Mouse (Mus musculus) midbrain, embryonic 10.5 days (tissue): ENCODE results near the gene F5. TPM values are rescaled to one million over a fixed set of nuclear protein-coding genes. Genes with fewer than 3 reads are reported as not detected.
"Not testable (repeated sequence)": the region's sequence is repeated elsewhere in the genome, so short reads cannot be mapped to it uniquely, and the experiment has no call there.

Experiments used
- DNase-seq: peaks from one replicate; pipeline ENCODE4 v3.0.0-alpha.2; 2017; ENCODE audit warnings: low spot score
- H3K27ac ChIP-seq: fragments of 300-500 bp; sonication (generic); replicated peaks from 2 replicates; pipeline ENCODE4 v1.5.1; 2016; ENCODE audit warnings: mild to moderate bottlenecking
- H3K27me3 ChIP-seq: fragments of 300-500 bp; sonication (generic); 2 replicates; pipeline ENCODE4 v1.6.1; 2016; ENCODE audit warnings: low read depth, mild to moderate bottlenecking; ENCODE audit not compliant: poor library complexity, severe bottlenecking
- H3K36me3 ChIP-seq: fragments of 300-500 bp; sonication (generic); 2 replicates; pipeline ENCODE4 v1.6.1; 2016; ENCODE audit warnings: mild to moderate bottlenecking, moderate library complexity
- H3K4me1 ChIP-seq: fragments of 300-500 bp; sonication (generic); 2 replicates; pipeline ENCODE4 v1.6.1; 2016
- H3K4me3 ChIP-seq: fragments of 300-500 bp; sonication (generic); 2 replicates; pipeline ENCODE4 v1.5.1; 2016; ENCODE audit warnings: mild to moderate bottlenecking, moderate library complexity
- H3K9me3 ChIP-seq: fragments of 300-500 bp; sonication (generic); replicated peaks from 2 replicates; pipeline ENCODE4 v1.6.1; 2016; ENCODE audit warnings: mild to moderate bottlenecking
- WGBS: fragments of 180-500 bp; shearing (Covaris S2); methylation state at CpG from one replicate; pipeline ENCODE4 v1.1.7; 2016; 5-methylcytosine and 5-hydroxymethylcytosine counted together
- polyA plus RNA-seq: library from polyadenylated mRNA; unstranded; fragments of >200 nt; fragmentation: Nextera tagmentation; extraction: Ambion mirVana; gene quantifications from 2 replicates; pipeline ENCODE4 v1.2.1, GENCODE M21; 2016

Gene F5
- polyA plus RNA-seq, 1 experiment from 2014 or later: 0.52 TPM

- H3K27ac ChIP-seq: no peak overlapping the region
- no peaks in the 10 kb centered on the region for H3K27me3 ChIP-seq
- H3K36me3 ChIP-seq: no peaks in the 10 kb centered on the region
- H3K4me3 ChIP-seq: no peak overlapping the region
- no peak for DNase-seq
- WGBS: 88% methylated on average over 3 of the region's 3 CpGs
- no peaks in the 10 kb centered on the region for H3K9me3 ChIP-seq
- H3K4me1 ChIP-seq: peaks cover 13% of the 10 kb centered on the region
Observed at GRCm38 (mm10) chr1:164215097-164215496, 63.5 kb downstream of the F5 start.

GRCm38 (mm10) chr1:164215540-164215939 is 63.9 kb downstream of the F5 start:
- Histone ChIP-seq H3K9me3 (no peaks in the 10 kb centered on the region), H3K27ac (no peak overlapping the region), H3K4me3 (no peak overlapping the region), H3K36me3 (no peaks in the 10 kb centered on the region), H3K4me1 (peaks cover 13% of the 10 kb centered on the region), H3K27me3 (no peaks in the 10 kb centered on the region)
- no peak for DNase-seq
- WGBS: 82% methylated on average over 6 of the region's 6 CpGs

- H3K9me3 ChIP-seq: no peaks in the 10 kb centered on the region
- H3K4me3 ChIP-seq: no peak overlapping the region
- no peak overlapping the region for H3K27ac ChIP-seq
- no peaks in the 10 kb centered on the region for H3K36me3 ChIP-seq
- no peak for DNase-seq
- WGBS: 45% methylated on average over 15 of the region's 15 CpGs
- H3K4me1 ChIP-seq: peaks cover 13% of the 10 kb centered on the region
- H3K27me3 ChIP-seq: peaks cover 7% of the 10 kb centered on the region
Observed at GRCm38 (mm10) chr1:164217791-164218685, 66.4 kb downstream of the F5 start.

- Histone ChIP-seq H3K27me3 (peaks cover 12% of the 10 kb centered on the region), H3K4me3 (no peak overlapping the region), H3K4me1 (peaks cover 13% of the 10 kb centered on the region), H3K9me3 (no peaks in the 10 kb centered on the region), H3K27ac (no peak overlapping the region), H3K36me3 (no peaks in the 10 kb centered on the region)
- no peak for DNase-seq
- 88% methylated on average over 4 of the region's 4 CpGs for WGBS
Observed at GRCm38 (mm10) chr1:164220261-164220660, 68.6 kb downstream of the F5 start.

GRCm38 (mm10) chr1:164223089-164223488 is 71.5 kb downstream of the F5 start:
- Histone ChIP-seq H3K27ac (no peak overlapping the region), H3K4me3 (no peak overlapping the region), H3K4me1 (peaks cover 4% of the 10 kb centered on the region), H3K27me3 (peaks cover 12% of the 10 kb centered on the region), H3K9me3 (no peaks in the 10 kb centered on the region), H3K36me3 (no peaks in the 10 kb centered on the region)
- DNase-seq: no peak

GRCm38 (mm10) chr1:164231937-164232570 is 80.4 kb downstream of the F5 start:
- not testable (repeated sequence) for H3K36me3 ChIP-seq, H3K4me3 ChIP-seq, H3K27ac ChIP-seq, DNase-seq, H3K27me3 ChIP-seq, H3K4me1 ChIP-seq, H3K9me3 ChIP-seq
- WGBS: 92% methylated on average over 2 of the region's 4 CpGs

GRCm38 (mm10) chr1:164233447-164233846 is 81.8 kb downstream of the F5 start:
- Histone ChIP-seq H3K9me3 (no peaks in the 10 kb centered on the region), H3K27ac (no peak overlapping the region), H3K4me1 (peaks cover 4% of the 10 kb centered on the region; the same call in 1 of the 2 replicates), H3K36me3 (no peaks in the 10 kb centered on the region), H3K4me3 (no peak overlapping the region), H3K27me3 (no peaks in the 10 kb centered on the region)
- 72% methylated on average over 1 of the region's 1 CpGs for WGBS
- DNase-seq: no peak

GRCm38 (mm10) chr1:164235078-164235477 is 83.4 kb downstream of the F5 start:
- 65% methylated on average over 7 of the region's 7 CpGs for WGBS

GRCm38 (mm10) chr1:164236078-164236477 is 84.4 kb downstream of the F5 start:
- Histone ChIP-seq H3K4me1 (peaks cover 4% of the 10 kb centered on the region; the same call in 1 of the 2 replicates), H3K27ac (no peak overlapping the region), H3K9me3 (no peaks in the 10 kb centered on the region), H3K27me3 (no peaks in the 10 kb centered on the region), H3K4me3 (no peak overlapping the region), H3K36me3 (no peaks in the 10 kb centered on the region)
- DNase-seq: no peak
- WGBS: 60% methylated on average over 7 of the region's 7 CpGs

More at GRCm38 (mm10) chr1:164235078-164235477, 83.4 kb downstream of the F5 start:
- no peak overlapping the region for H3K27ac ChIP-seq
- no peak for DNase-seq
- peaks cover 4% of the 10 kb centered on the region; the same call in 1 of the 2 replicates for H3K4me1 ChIP-seq
- no peaks in the 10 kb centered on the region for H3K9me3 ChIP-seq
- H3K27me3 ChIP-seq: no peaks in the 10 kb centered on the region
- no peaks in the 10 kb centered on the region for H3K36me3 ChIP-seq
- no peak overlapping the region for H3K4me3 ChIP-seq

GRCm38 (mm10) chr1:164241494-164241893 is 89.9 kb downstream of the F5 start:
- Histone ChIP-seq H3K4me1 (peaks cover 5% of the 10 kb centered on the region; the same call in 1 of the 2 replicates), H3K27me3 (peaks cover 4% of the 10 kb centered on the region), H3K9me3 (no peaks in the 10 kb centered on the region), H3K36me3 (no peaks in the 10 kb centered on the region), H3K4me3 (no peak overlapping the region), H3K27ac (no peak overlapping the region)
- DNase-seq: no peak
- WGBS: 84% methylated on average over 2 of the region's 2 CpGs

GRCm38 (mm10) chr1:164242809-164243208 is 91.2 kb downstream of the F5 start:
- Histone ChIP-seq H3K4me3 (no peak overlapping the region), H3K9me3 (no peaks in the 10 kb centered on the region), H3K27me3 (peaks cover 13% of the 10 kb centered on the region), H3K36me3 (no peaks in the 10 kb centered on the region), H3K4me1 (peaks cover 16% of the 10 kb centered on the region), H3K27ac (no peak overlapping the region)
- 78% methylated on average over 8 of the region's 8 CpGs for WGBS
- no peak for DNase-seq

GRCm38 (mm10) chr1:164247442-164247841 is 95.8 kb downstream of the F5 start:
- H3K27me3 ChIP-seq: peaks cover 30% of the 10 kb centered on the region
- H3K36me3 ChIP-seq: no peaks in the 10 kb centered on the region
- peaks cover 41% of the 10 kb centered on the region for H3K4me1 ChIP-seq
- peak overlapping the region; percentile 89 for H3K27ac ChIP-seq
- WGBS: 36% methylated on average over 8 of the region's 8 CpGs
- no peaks in the 10 kb centered on the region for H3K9me3 ChIP-seq
- no peak for DNase-seq
- peak overlapping the region; percentile 80 for H3K4me3 ChIP-seq

- peak; percentile 28 for DNase-seq
- Histone ChIP-seq H3K9me3 (no peaks in the 10 kb centered on the region), H3K4me1 (peaks cover 41% of the 10 kb centered on the region), H3K4me3 (peak overlapping the region; percentile 80), H3K27me3 (peaks cover 30% of the 10 kb centered on the region), H3K27ac (peak overlapping the region; percentile 89), H3K36me3 (no peaks in the 10 kb centered on the region)
- WGBS: 5% methylated on average over 10 of the region's 10 CpGs
Observed at GRCm38 (mm10) chr1:164247971-164248370, 96.3 kb downstream of the F5 start.
